Mouse (Mus musculus) heart, adult 2 months (tissue): Measurements from ENCODE around the gene Slc36a2.

Source experiments
- CTCF ChIP-seq: fragments of 200-600 bp; IDR thresholded peaks from 2 replicates; pipeline ENCODE4 v1.8.1; 2022; ENCODE audit warnings: antibody characterized with exemption, mild to moderate bottlenecking, moderate library complexity
- EP300 ChIP-seq: fragments of 200-500 bp; IDR thresholded peaks from 2 replicates; pipeline ENCODE4 v1.6.1; 2011; ENCODE audit warnings: low read depth, low read length, control low read depth; ENCODE audit not compliant: insufficient read depth

DNA sequence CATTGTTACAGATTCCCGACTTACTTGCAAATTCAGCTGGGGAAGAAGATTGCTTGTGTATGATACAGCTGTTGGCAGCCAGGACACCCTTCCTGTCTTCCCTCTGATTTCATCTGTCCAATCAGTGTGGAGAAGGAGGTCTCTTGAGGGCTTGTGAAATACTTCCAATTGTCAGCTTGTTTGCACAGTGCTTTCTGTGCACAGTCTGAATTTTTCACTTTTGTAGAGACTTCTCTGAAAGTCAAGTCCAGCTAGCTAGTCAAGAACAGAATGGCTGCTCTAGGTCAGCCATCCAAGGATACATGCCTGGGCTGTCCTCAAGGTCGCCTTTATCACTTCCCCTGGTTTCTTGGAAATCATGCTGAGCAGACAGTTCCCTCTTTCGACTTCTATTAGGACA lies 30.1 kb upstream of the Slc36a2 start:
- no peak for TF ChIP-seq EP300
- no peak for TF ChIP-seq CTCF
